Mouse (Mus musculus): ENCODE results near the gene Flad1. TPM values are rescaled to one million over a fixed set of nuclear protein-coding genes. Genes with fewer than 3 reads are reported as not detected.

Flad1 gene
- polyA plus RNA-seq (2014; fragmentation: Illumina TruSeq; extraction: RNeasy Lipid Tissue Mini Kit (QIAGEN cat#74804); ENCODE audit: low read depth, low replicate concordance) = 1.8 TPM

DNA sequence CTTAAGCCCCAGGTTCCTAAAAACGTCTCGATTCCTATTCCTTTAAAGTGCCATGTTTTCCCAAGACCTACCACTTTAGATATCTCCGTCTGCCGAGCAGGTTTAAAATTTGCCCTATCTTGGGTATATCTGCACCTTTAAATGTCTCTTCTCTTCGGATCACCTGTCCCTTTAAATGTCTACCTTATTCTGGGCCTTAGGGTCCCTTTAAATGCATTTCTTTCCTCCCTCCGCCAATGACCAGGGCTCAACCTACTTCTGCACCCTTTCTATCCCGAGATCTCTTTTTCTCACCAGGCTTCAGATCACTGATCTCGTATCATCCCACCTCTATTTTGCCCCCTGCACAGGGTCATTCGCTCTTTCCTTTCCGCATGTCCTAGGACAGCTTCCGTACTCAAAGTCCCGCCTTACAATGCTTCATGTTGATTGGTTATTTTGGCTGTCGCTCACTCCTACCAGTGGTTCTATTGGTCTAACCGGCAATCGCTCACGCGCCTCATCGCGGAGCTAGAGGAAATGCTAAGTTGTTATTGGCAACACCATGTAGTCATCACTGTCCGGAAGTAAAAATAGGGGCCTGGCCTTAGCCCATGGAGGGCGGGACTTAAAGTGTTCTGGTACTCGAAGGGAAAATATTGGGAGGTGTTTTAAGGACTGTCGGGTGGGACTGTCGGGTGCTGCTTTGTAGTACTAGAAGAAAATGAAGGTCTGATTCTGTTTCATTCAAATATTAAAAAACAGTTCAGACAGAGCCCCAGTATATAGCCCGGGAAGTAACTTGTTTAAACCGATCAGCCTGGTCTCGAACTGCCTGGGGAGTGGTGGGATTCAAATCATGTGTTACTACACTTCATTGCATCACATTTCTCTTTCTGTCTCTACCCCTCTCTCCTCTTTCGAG is at the start of gene Flad1:
Flad1 (minus strand) TSS at position 381 of the 904 bp plus-strand sequence.

DNA sequence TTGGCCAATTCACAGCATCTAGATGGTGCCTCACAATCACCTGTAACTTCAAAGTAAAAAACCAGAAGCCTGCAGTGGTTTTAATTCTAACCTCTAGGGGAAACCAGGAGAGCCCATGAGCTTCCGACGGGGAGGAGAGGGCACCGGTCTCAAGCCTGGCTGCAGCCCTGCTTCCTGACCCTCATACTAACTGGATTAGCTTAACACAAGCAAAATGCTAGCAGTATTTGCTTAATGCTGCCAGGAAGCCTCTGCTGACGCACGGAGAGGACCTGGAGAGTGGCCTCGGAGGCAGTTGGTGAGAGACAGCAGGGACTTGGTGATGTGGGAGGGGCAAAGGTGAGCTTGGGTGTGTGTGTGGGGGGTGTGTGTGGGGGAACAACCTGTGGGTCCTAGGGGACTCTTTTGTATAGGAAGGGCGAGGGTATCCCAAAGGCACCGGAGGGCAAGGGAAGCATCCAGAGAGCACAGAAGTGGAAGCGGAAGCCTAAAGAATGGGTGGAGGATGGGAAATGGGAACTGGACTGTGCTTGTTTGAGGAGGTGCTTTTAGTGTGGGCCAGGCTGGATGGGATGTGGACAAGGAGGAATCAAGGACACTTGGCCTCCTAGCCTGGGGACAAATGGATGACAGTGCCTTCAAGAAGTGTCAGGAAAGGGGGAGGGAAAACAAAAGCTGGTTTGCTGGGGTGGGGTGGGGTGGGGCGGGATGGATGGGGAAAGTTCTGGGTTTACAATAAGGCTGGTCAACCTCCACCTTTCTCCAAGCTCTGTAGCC is 42.9 kb upstream of the Flad1 start, which contains the start of gene Pmvk:
Pmvk (plus strand) TSS at position 141 of the 777 bp plus-strand sequence.

DNA sequence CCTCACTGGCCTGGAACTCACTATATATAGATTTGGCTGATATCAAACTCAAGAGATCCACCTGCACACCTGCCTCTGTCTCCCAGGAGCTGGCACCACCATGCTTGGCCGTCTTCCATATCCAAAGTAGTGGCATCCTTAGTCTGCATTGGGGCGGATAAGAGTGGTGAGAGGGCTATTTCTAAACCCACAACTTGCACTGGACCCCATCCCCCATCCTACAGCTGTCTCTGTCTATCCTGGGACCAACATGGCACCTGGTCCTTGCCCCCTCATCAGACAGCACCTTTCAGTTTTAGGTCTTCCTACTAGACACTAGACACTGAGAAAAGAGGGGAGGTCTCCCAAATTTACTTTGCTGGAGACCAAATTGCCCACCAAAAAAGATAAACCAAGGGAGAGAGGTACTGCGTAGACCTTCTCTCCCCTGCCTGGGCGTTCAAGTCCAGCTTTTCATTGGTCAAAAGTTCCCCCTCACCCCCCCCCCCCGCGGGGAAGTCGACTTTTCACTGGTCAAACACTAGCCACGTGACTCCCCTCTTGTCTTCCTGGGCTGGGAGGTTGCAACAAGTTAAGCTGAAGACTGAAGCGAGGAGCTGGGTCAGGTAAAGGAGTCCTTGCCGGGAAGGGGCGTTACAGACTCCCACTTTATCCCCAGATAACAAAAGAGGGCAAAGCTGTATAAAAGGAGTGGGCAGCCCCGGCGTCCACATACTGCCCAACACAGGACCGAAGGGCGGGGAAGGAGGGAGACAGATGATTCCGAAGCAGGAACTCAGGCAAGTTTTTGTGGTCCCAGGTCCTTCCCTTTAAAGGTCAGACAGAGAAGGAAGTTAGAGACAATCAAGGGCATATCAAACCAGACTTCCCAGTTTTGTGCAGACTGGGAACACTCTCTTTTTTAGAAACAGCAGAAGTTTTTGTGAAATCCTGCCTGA is 24.8 kb upstream of the Flad1 start, which contains the start of gene Pbxip1:
Pbxip1 (plus strand) TSS at position 531 of the 938 bp plus-strand sequence.

DNA sequence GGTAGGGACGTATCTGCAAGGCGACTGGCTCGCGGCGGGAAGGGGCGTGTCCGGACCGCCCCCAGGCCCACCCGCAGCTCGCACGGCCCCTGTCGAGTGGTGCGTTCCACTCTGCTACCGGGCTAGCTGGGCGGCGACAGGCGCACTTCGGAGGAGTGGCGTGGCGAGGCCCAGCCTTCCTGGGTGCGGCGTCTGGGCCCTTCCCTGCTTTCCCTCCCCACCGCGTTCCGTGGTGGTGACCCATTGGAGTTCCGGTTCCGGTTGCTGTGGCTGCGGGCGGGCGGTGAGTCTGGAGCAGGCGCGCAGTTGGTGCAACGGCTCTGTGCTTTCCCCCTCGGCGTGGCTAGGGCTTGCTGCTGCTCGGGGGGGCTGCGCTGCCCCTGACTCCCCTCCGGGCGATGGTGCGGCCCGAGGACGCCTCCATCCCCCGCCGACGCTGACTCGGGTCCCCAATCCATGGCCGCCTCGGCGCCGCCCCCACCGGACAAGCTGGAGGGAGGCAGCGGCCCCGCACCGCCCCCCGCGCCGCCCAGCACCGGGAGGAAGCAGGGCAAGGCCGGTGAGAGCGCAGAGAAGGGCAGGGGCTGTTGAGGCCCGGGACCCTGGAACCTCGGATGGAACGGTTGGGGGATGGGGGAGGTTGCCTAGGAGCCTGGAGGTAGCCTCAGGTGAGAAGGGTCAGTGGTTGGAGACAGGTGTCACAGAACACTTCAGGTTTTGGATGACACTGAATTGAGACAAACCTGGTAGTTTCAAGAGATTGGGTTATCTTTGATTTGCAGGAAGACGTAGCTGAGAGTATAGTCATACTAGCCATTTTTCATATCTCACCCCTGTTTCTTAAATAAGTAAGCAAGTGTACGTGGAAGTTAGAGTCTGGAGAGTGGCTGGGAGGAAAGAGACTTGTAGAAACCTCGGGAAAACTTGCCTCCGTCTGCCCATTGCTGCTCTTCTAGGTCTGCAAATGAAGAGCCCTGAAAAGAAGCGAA is 18.8 kb upstream of the Flad1 start, which contains the start of gene Pygo2:
Pygo2 (plus strand) TSS at position 44 of the 989 bp plus-strand sequence.

DNA sequence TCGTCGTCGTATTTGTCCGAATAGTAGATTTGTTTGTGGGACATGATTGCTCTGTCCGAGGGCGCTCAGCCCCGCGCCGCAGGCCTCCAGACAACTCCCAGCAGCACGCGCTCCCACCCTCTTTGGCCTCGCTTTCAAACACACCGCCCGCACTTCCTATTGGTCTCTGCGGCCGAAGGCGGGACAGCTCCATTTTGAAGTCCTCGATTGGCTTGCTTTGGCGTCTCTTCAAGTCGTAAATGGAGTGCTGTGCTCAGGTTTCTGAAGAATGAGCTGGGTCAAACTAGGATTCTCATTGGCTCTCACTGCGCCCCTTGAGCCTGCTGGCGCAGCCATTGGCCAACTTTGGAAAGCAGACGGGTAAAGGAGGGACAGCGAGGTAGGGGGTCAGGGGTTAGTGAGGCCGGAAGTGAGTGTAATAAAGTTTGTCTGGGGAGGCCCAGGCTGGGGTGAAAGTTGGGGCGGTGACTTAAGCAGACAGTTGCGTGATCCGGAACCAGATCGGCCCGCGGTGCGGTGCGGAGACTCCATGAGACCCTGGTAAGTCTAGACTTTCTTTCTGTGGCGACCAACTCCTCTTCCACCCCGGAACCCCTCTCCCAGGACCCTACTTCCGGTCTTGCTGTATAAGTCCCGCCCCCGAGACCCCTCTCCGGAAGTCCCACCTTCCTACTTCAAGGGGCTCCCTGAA is 6.6 kb upstream of the Flad1 start, which contains the start of the genes Cks1b and Shc1:
Cks1b (minus strand) TSS at position 214 of the 691 bp plus-strand sequence.
Shc1 (plus strand) TSS at position 274 of the 691 bp plus-strand sequence.

DNA sequence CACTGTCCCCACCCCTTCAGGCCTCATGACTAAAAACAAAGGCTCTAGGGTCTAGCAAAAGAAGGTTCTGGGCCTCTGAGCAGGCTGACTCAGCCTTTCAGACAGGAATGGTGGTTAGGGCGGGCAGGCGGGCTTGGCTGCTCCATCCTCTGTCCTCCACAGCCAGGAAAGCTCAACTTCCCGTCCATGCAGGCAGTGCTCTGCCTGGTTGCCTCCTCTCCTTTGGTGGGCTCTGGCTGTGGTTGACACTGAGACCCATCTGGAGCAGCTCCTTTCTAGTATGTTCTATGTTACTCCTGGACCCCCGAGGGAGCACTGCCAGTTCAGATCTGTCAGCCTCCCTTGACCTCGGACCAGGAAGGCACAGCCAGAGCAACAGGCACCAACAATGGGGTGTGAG is 9.0 kb downstream of the Flad1 start, which contains the start of gene Lenep:
Lenep (minus strand) TSS at position 101 of the 400 bp plus-strand sequence.

DNA sequence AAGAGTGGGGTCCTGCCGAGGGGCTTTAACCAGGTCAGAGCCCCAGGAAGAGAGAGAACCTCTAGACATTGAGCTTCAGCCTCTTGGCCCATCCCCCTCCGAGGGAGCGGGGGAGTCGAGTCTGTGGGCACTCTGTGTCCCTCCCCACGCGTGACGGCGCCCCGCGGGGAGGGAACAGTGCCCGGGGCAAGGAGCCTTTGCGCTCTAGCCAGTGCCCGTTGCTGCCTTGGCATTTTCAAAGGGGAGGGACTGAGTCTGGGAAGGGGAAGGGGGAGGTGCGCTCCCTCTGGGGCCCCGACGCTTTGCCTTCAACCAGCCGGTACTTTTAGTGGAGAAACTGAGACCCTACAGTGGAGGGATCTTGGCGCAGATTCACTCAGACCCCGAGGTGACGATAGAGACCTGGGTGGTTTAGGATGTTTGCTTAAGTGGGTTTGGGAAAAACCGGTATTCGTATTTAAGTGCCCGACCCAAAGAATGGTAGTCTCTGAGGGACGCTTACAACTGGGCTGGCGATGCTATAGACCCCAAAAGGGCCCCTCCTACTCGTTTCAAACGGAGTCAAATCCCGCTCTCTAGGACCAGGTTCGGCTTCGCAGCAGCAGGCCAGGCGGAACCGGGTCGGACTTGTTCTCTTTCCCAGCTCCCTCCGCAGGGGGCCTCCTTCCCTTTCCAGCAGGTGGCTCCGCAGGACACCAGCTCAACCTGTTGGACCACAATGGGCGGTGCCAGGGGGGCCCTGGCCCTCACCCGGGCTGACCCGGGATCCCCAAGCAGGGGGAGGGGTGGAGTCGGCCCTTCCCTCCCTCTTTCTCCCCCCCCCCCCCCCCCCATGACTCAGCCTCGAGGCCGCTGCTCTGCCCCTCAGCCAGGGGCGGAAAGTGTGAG is 17.4 kb downstream of the Flad1 start, which contains the start of gene Zbtb7b:
Zbtb7b (minus strand) TSS at position 771 of the 888 bp plus-strand sequence.

DNA sequence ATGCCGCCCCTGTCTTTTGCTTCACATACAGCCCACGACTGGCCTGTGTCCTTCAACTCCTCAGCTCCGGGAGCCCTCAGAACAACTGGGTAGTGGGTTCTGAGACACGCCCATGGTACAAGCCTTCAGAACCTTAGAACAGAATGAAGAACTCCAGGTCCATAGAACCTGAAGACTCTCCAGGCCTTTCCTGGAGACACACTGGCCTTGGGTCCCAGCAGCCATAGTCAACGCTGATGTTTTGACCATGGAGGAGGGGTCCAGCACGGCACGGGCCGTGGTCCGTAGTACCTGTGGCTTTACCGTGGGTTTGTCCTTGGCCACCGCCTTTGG is 46.6 kb downstream of the Flad1 start, which contains the start of gene Dcst1:
Dcst1 (minus strand) TSS at position 101 of the 333 bp plus-strand sequence.

DNA sequence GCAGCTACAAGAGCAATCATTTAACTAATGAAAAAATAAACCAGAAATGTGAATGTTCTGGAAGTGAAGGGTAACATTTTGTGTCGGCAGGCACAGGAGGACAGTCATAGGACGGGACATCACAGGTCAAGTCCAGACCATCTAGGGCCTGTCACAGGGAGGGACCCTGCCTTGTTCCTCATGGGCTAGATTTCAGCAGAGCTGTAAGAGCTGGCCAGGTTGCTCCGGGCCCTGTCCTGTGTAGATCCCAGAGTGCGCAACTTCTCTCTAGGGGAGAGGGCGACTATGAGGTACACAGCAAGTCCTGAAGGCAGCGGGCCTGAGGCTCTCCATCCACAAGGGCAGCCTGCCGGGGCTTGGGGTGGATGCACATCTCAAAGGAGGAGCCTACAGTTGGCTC is 50.0 kb downstream of the Flad1 start, which contains the start of gene Dcst2:
Dcst2 (plus strand) TSS at position 301 of the 400 bp plus-strand sequence.

Other genes with a start within 250 kb of the Flad1 start
- gene Clk2, start 247.1 kb downstream of the Flad1 start, polyA plus RNA-seq (2014; fragmentation: Illumina TruSeq; extraction: RNeasy Lipid Tissue Mini Kit (QIAGEN cat#74804); ENCODE audit: low read depth, low replicate concordance) = 6.5 TPM
- gene Scamp3, start 234.4 kb downstream of the Flad1 start, polyA plus RNA-seq (2014; fragmentation: Illumina TruSeq; extraction: RNeasy Lipid Tissue Mini Kit (QIAGEN cat#74804); ENCODE audit: low read depth, low replicate concordance) = 7.7 TPM
- gene Fam189b, start 228.7 kb downstream of the Flad1 start, polyA plus RNA-seq (2014; fragmentation: Illumina TruSeq; extraction: RNeasy Lipid Tissue Mini Kit (QIAGEN cat#74804); ENCODE audit: low read depth, low replicate concordance) = not detected
- gene Gba, start 208.9 kb downstream of the Flad1 start, polyA plus RNA-seq (2014; fragmentation: Illumina TruSeq; extraction: RNeasy Lipid Tissue Mini Kit (QIAGEN cat#74804); ENCODE audit: low read depth, low replicate concordance) = 10.7 TPM
- 0.73 TPM for gene Thbs3, start 196.7 kb downstream of the Flad1 start, polyA plus RNA-seq (2014; fragmentation: Illumina TruSeq; extraction: RNeasy Lipid Tissue Mini Kit (QIAGEN cat#74804); ENCODE audit: low read depth, low replicate concordance)
- 50.1 TPM for gene Mtx1, start 184.8 kb downstream of the Flad1 start, polyA plus RNA-seq (2014; fragmentation: Illumina TruSeq; extraction: RNeasy Lipid Tissue Mini Kit (QIAGEN cat#74804); ENCODE audit: low read depth, low replicate concordance)
- gene Muc1, start 182.8 kb downstream of the Flad1 start, polyA plus RNA-seq (2014; fragmentation: Illumina TruSeq; extraction: RNeasy Lipid Tissue Mini Kit (QIAGEN cat#74804); ENCODE audit: low read depth, low replicate concordance) = 9.3 TPM
- 27.7 TPM for gene Krtcap2, start 165.9 kb downstream of the Flad1 start, polyA plus RNA-seq (2014; fragmentation: Illumina TruSeq; extraction: RNeasy Lipid Tissue Mini Kit (QIAGEN cat#74804); ENCODE audit: low read depth, low replicate concordance)
- not detected for gene Trim46, start 165.6 kb downstream of the Flad1 start, polyA plus RNA-seq (2014; fragmentation: Illumina TruSeq; extraction: RNeasy Lipid Tissue Mini Kit (QIAGEN cat#74804); ENCODE audit: low read depth, low replicate concordance)
- gene Dpm3, start 152.5 kb downstream of the Flad1 start, polyA plus RNA-seq (2014; fragmentation: Illumina TruSeq; extraction: RNeasy Lipid Tissue Mini Kit (QIAGEN cat#74804); ENCODE audit: low read depth, low replicate concordance) = not detected
- 10.2 TPM for gene Slc50a1, start 141.3 kb downstream of the Flad1 start, polyA plus RNA-seq (2014; fragmentation: Illumina TruSeq; extraction: RNeasy Lipid Tissue Mini Kit (QIAGEN cat#74804); ENCODE audit: low read depth, low replicate concordance)
- gene Efna1, start 130.7 kb downstream of the Flad1 start, polyA plus RNA-seq (2014; fragmentation: Illumina TruSeq; extraction: RNeasy Lipid Tissue Mini Kit (QIAGEN cat#74804); ENCODE audit: low read depth, low replicate concordance) = 8.2 TPM
- not detected for gene Efna3, start 88.9 kb downstream of the Flad1 start, polyA plus RNA-seq (2014; fragmentation: Illumina TruSeq; extraction: RNeasy Lipid Tissue Mini Kit (QIAGEN cat#74804); ENCODE audit: low read depth, low replicate concordance)
- not detected for gene Efna4, start 73.8 kb downstream of the Flad1 start, polyA plus RNA-seq (2014; fragmentation: Illumina TruSeq; extraction: RNeasy Lipid Tissue Mini Kit (QIAGEN cat#74804); ENCODE audit: low read depth, low replicate concordance)
- 4.4 TPM for gene Adam15, start 61.9 kb downstream of the Flad1 start, polyA plus RNA-seq (2014; fragmentation: Illumina TruSeq; extraction: RNeasy Lipid Tissue Mini Kit (QIAGEN cat#74804); ENCODE audit: low read depth, low replicate concordance)
- not detected for gene Dcst2, start 49.9 kb downstream of the Flad1 start, polyA plus RNA-seq (2014; fragmentation: Illumina TruSeq; extraction: RNeasy Lipid Tissue Mini Kit (QIAGEN cat#74804); ENCODE audit: low read depth, low replicate concordance)
- not detected for gene Dcst1, start 46.6 kb downstream of the Flad1 start, polyA plus RNA-seq (2014; fragmentation: Illumina TruSeq; extraction: RNeasy Lipid Tissue Mini Kit (QIAGEN cat#74804); ENCODE audit: low read depth, low replicate concordance)
- gene Zbtb7b, start 17.1 kb downstream of the Flad1 start, polyA plus RNA-seq (2014; fragmentation: Illumina TruSeq; extraction: RNeasy Lipid Tissue Mini Kit (QIAGEN cat#74804); ENCODE audit: low read depth, low replicate concordance) = 2.8 TPM
- gene Lenep, start 9.1 kb downstream of the Flad1 start, polyA plus RNA-seq (2014; fragmentation: Illumina TruSeq; extraction: RNeasy Lipid Tissue Mini Kit (QIAGEN cat#74804); ENCODE audit: low read depth, low replicate concordance) = 1.6 TPM
- gene Cks1b, start 6.5 kb upstream of the Flad1 start, polyA plus RNA-seq (2014; fragmentation: Illumina TruSeq; extraction: RNeasy Lipid Tissue Mini Kit (QIAGEN cat#74804); ENCODE audit: low read depth, low replicate concordance) = 1.6 TPM
- 16.6 TPM for gene Shc1, start 6.6 kb upstream of the Flad1 start, polyA plus RNA-seq (2014; fragmentation: Illumina TruSeq; extraction: RNeasy Lipid Tissue Mini Kit (QIAGEN cat#74804); ENCODE audit: low read depth, low replicate concordance)
- gene Pygo2, start 18.3 kb upstream of the Flad1 start, polyA plus RNA-seq (2014; fragmentation: Illumina TruSeq; extraction: RNeasy Lipid Tissue Mini Kit (QIAGEN cat#74804); ENCODE audit: low read depth, low replicate concordance) = 5.3 TPM
- gene Pbxip1, start 24.8 kb upstream of the Flad1 start, polyA plus RNA-seq (2014; fragmentation: Illumina TruSeq; extraction: RNeasy Lipid Tissue Mini Kit (QIAGEN cat#74804); ENCODE audit: low read depth, low replicate concordance) = 12.9 TPM
- not detected for gene Pmvk, start 42.7 kb upstream of the Flad1 start, polyA plus RNA-seq (2014; fragmentation: Illumina TruSeq; extraction: RNeasy Lipid Tissue Mini Kit (QIAGEN cat#74804); ENCODE audit: low read depth, low replicate concordance)
- 1.3 TPM for gene Kcnn3, start 108.3 kb upstream of the Flad1 start, polyA plus RNA-seq (2014; fragmentation: Illumina TruSeq; extraction: RNeasy Lipid Tissue Mini Kit (QIAGEN cat#74804); ENCODE audit: low read depth, low replicate concordance)